Mouse (Mus musculus) CH12.LX (cell line): ENCODE results near the gene Zscan29. TPM values are rescaled to one million over a fixed set of nuclear protein-coding genes. Genes with fewer than 3 reads are reported as not detected.
A peak's percentile ranks its signal among the peaks of the same experiment; 100 is the strongest.

ENCODE experiments used
- DNase-seq: peaks from one replicate; pipeline ENCODE4 v3.0.0-alpha.2; 2013; ENCODE audit errors: extremely low read depth
- H3K27ac ChIP-seq: 2 replicates; pipeline ENCODE4 v1.5.1; 2012; ENCODE audit warnings: low read depth, mild to moderate bottlenecking, control low read depth, moderate library complexity; ENCODE audit not compliant: insufficient read depth
- H3K27me3 ChIP-seq: replicated peaks from 2 replicates; pipeline ENCODE3; 2012; ENCODE audit warnings: inconsistent platforms
- H3K36me3 ChIP-seq, 2 experiments: replicated peaks in 1 of 2; 2 replicates each; pipeline versions ENCODE3 to v1.6.1; 2012; ENCODE audit warnings: inconsistent platforms in 1 of 2, low read length in 1 of 2, mild to moderate bottlenecking in 1 of 2, mixed read lengths in 1 of 2, moderate library complexity in 1 of 2; ENCODE audit not compliant: control insufficient read depth in 1 of 2, insufficient read depth in 1 of 2
- H3K4me1 ChIP-seq, 2 experiments: 2 replicates each; pipeline ENCODE4 v1.6.1; 2012; ENCODE audit warnings: inconsistent platforms in 1 of 2, moderate library complexity in 1 of 2; ENCODE audit not compliant: insufficient read depth in 2 of 2, control insufficient read depth in 1 of 2
- H3K4me2 ChIP-seq: 2 replicates; pipeline ENCODE4 v1.6.1; 2012; ENCODE audit warnings: low read depth, mild to moderate bottlenecking, control low read depth; ENCODE audit not compliant: poor library complexity, insufficient read depth, severe bottlenecking
- H3K4me3 ChIP-seq, 3 experiments: fragments of 150-350 bp in 1 of 3; sonication (generic) in 1 of 3; replicated peaks in 1 of 3; 2 replicates each; pipeline versions ENCODE3 to v1.5.1; 2011 to 2012; ENCODE audit warnings: low read depth in 2 of 3, low read length in 2 of 3, mild to moderate bottlenecking in 2 of 3, moderate library complexity in 2 of 3, control low read depth in 1 of 3, improper control_type of control experiment in 1 of 3, inconsistent platforms in 1 of 3, mixed read lengths in 1 of 3; ENCODE audit not compliant: poor library complexity in 1 of 3
- H3K79me2 ChIP-seq: replicated peaks from 2 replicates; pipeline ENCODE4 v1.6.1; 2012; ENCODE audit warnings: mild to moderate bottlenecking, moderate library complexity; ENCODE audit not compliant: control insufficient read depth, poor library complexity, insufficient read depth, severe bottlenecking; ENCODE audit errors: extremely low read depth
- H3K9ac ChIP-seq: 2 replicates; pipeline ENCODE4 v1.6.1; 2012; ENCODE audit warnings: low read depth, mild to moderate bottlenecking, control low read depth, moderate library complexity; ENCODE audit not compliant: insufficient read depth
- H3K9me3 ChIP-seq: replicated peaks from 2 replicates; pipeline ENCODE3; 2012; ENCODE audit warnings: low read length, inconsistent platforms, mixed read lengths
- BHLHE40 ChIP-seq: IDR thresholded peaks from 2 replicates; pipeline ENCODE4 v1.6.1; 2011; ENCODE audit warnings: mild to moderate bottlenecking, low read depth, low read length, improper control_type of control experiment
- CHD1 ChIP-seq: IDR thresholded peaks from 2 replicates; pipeline ENCODE4 v1.6.1; 2012; ENCODE audit warnings: low read depth, low read length, improper control_type of control experiment, inconsistent platforms
- CHD2 ChIP-seq: IDR thresholded peaks from 2 replicates; pipeline ENCODE4 v1.6.1; 2011; ENCODE audit warnings: low read length, improper control_type of control experiment
- CTCF ChIP-seq, 2 experiments: IDR thresholded peaks in 1 of 2; conservative IDR thresholded peaks in 1 of 2; 2 replicates each; pipeline ENCODE4 v1.5.1; 2011 to 2012; ENCODE audit warnings: low read depth in 2 of 2, low read length in 2 of 2, improper control_type of control experiment in 1 of 2, inconsistent platforms in 1 of 2, mild to moderate bottlenecking in 1 of 2, moderate library complexity in 1 of 2
- E2F4 ChIP-seq: IDR thresholded peaks from 2 replicates; pipeline ENCODE4 v1.6.1; 2011; ENCODE audit warnings: low read depth, low read length, improper control_type of control experiment; ENCODE audit not compliant: insufficient replicate concordance
- ELF1 ChIP-seq: IDR thresholded peaks from 2 replicates; pipeline ENCODE4 v1.6.1; 2014; ENCODE audit warnings: low read depth, mild to moderate bottlenecking, inconsistent platforms, low read length, improper control_type of control experiment
- GABPA ChIP-seq: IDR thresholded peaks from 2 replicates; pipeline ENCODE4 v1.6.1; 2012; ENCODE audit warnings: low read depth, low read length, improper control_type of control experiment, inconsistent platforms; ENCODE audit not compliant: insufficient replicate concordance
- KAT2A ChIP-seq: IDR thresholded peaks from 2 replicates; pipeline ENCODE4 v1.6.1; 2012; ENCODE audit warnings: low read length, improper control_type of control experiment, inconsistent platforms; ENCODE audit not compliant: insufficient replicate concordance
- MAFK ChIP-seq: IDR thresholded peaks from 2 replicates; pipeline ENCODE4 v1.6.1; 2011; ENCODE audit warnings: low read length, improper control_type of control experiment; ENCODE audit not compliant: insufficient replicate concordance
- MAX ChIP-seq: IDR thresholded peaks from 2 replicates; pipeline ENCODE4 v1.6.1; 2011; ENCODE audit warnings: low read length, improper control_type of control experiment
- MEF2A ChIP-seq: IDR thresholded peaks from 2 replicates; pipeline ENCODE4 v1.6.1; 2014; ENCODE audit warnings: low read depth, mild to moderate bottlenecking, inconsistent platforms, low read length, improper control_type of control experiment, borderline replicate concordance
- MXI1 ChIP-seq: IDR thresholded peaks from 2 replicates; pipeline ENCODE4 v1.6.1; 2011; ENCODE audit warnings: mild to moderate bottlenecking, low read depth, low read length, improper control_type of control experiment
- NELFE ChIP-seq: IDR thresholded peaks from 2 replicates; pipeline ENCODE4 v1.6.1; 2011; ENCODE audit warnings: low read depth, low read length, improper control_type of control experiment
- PAX5 ChIP-seq: IDR thresholded peaks from 2 replicates; pipeline ENCODE4 v1.6.1; 2012; ENCODE audit warnings: low read length, inconsistent platforms, mixed read lengths
- POLR2AphosphoS2 ChIP-seq: IDR thresholded peaks from 2 replicates; pipeline ENCODE4 v1.6.1; 2011; ENCODE audit warnings: low read depth, low read length, improper control_type of control experiment
- RAD21 ChIP-seq: IDR thresholded peaks from 2 replicates; pipeline ENCODE4 v1.6.1; 2011; ENCODE audit warnings: low read depth, mild to moderate bottlenecking, low read length, improper control_type of control experiment, moderate library complexity
- RCOR1 ChIP-seq: conservative IDR thresholded peaks from 2 replicates; pipeline ENCODE4 v1.6.1; 2012; ENCODE audit warnings: low read depth, mild to moderate bottlenecking, inconsistent platforms, low read length, improper control_type of control experiment
- SMC3 ChIP-seq: IDR thresholded peaks from 2 replicates; pipeline ENCODE4 v1.6.1; 2011; ENCODE audit warnings: low read depth, low read length, improper control_type of control experiment
- TBP ChIP-seq: conservative IDR thresholded peaks from 2 replicates; pipeline ENCODE4 v1.6.1; 2011; ENCODE audit warnings: low read depth, low read length, improper control_type of control experiment
- TCF12 ChIP-seq: IDR thresholded peaks from 2 replicates; pipeline ENCODE4 v1.6.1; 2014; ENCODE audit warnings: low read depth, mild to moderate bottlenecking, inconsistent platforms, low read length, improper control_type of control experiment
- USF1 ChIP-seq: IDR thresholded peaks from 2 replicates; pipeline ENCODE4 v1.6.1; 2014; ENCODE audit warnings: low read depth, mild to moderate bottlenecking, inconsistent platforms, low read length, improper control_type of control experiment
- USF2 ChIP-seq: conservative IDR thresholded peaks from 2 replicates; pipeline ENCODE4 v1.6.1; 2011; ENCODE audit warnings: low read depth, low read length, improper control_type of control experiment
- dilution Hi-C: fragments of 300-500 bp; cut with MboI; formaldehyde crosslinking; loops from 2 replicates; pipeline ENCODE4 v1.14.3; 2020; ENCODE audit warnings: low sequenced_read_pairs; ENCODE audit not compliant: extremely low pct_unique_long_range_greater_than_20kb, extremely low pct_ligation_motif_present
- in situ Hi-C: fragments of 300-500 bp; cut with MboI; formaldehyde crosslinking; loops from 3 replicates; pipeline ENCODE4 v1.14.3; 2019; ENCODE audit warnings: low sequenced_read_pairs, low pct_ligation_motif_present, low pct_unique_long_range_greater_than_20kb, mixed read lengths
- polyA plus RNA-seq: library from polyadenylated mRNA; unstranded; fragments of >175 nt; gene quantifications from 2 replicates; pipeline ENCODE4 v1.2.1, GENCODE M21; 2012; ENCODE audit warnings: low read depth; ENCODE audit not compliant: insufficient read length
- total RNA-seq, 2 experiments: library from RNA; depleted of rRNA; stranded (reverse); fragments of 300-350 nt in 1 of 2; fragments of >200 nt in 1 of 2; gene quantifications; 2 replicates each; pipeline ENCODE4 v1.2.3; 2012 to 2014

Zscan29 gene
- total and polyA plus RNA-seq, 3 experiments, result 4.9 to 7.3 (median 6.8) TPM

DNA sequence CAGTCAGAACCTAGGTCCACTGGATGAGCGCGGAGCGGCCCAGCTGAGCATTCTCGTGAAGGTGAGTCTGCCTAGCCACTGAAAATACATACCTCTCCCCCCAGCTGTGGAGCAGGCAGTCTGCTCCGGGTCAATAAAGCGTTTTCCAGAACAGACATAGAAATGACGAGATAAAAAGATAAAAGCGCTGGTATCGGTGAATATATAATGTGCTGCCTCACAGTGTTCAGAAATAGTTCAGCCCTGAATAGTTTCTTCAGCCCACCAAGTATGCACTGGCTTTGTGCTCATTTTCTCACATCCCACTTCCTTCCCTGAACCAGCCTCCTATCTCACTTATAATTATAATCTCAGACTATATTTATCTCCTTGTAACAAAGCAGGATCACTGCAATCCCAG is 24.5 kb upstream of the Zscan29 start:
- Histone ChIP-seq H3K27ac (no peak overlapping the region), H3K36me3 (peaks cover 78 to 97% of the 10 kb centered on the region in 2 experiments), H3K9me3 (no peaks in the 10 kb centered on the region), H3K4me3 (no peak overlapping the region), H3K79me2 (0 out of 2 replicates have a peak, but pooled peaks cover 2% of the 10 kb centered on the region), H3K27me3 (no peaks in the 10 kb centered on the region), H3K4me1 (no peaks in the 10 kb centered on the region), H3K4me2 (no peak overlapping the region), H3K9ac (no peak overlapping the region)
- in situ Hi-C loops, result no loop called here
- DNase-seq, result no peak
- dilution Hi-C loops, result no loop called here
- no peak for TF ChIP-seq TCF12
- no peak for TF ChIP-seq RAD21

DNA sequence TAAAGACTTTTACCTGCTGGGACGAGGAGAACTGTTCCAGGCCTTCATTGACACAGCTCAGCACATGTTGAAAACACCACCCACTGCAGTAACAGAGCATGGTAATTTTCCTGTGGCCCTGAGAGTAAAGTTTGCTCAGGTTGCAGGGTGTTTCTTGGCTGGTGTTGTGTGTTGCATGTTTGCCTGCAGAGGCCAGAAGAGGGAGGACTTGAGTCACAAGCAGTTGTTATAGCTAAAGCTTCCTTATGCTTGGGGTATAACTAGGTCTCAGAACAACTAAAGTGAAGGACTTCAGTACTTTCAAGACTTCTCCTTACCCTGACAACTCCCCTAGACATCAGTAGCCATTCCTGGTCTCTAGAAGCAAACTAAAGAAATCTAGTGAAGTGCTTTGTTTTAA is 17.6 kb upstream of the Zscan29 start:
- Histone ChIP-seq H3K4me3 (no peak overlapping the region), H3K36me3 (peaks cover 68 to 92% of the 10 kb centered on the region in 2 experiments), H3K9ac (no peak overlapping the region), H3K4me1 (no peaks in the 10 kb centered on the region), H3K27me3 (no peaks in the 10 kb centered on the region), H3K27ac (no peak overlapping the region), H3K9me3 (no peaks in the 10 kb centered on the region), H3K79me2 (no peaks in the 10 kb centered on the region)
- in situ Hi-C loops, result no loop called here
- DNase-seq, result no peak
- TF ChIP-seq CTCF (conservative IDR thresholded peaks at IDR 0.05 in 1 of 2, IDR thresholded peaks at IDR 0.05 in 1 of 2; ENCODE audit: low read depth in 2 of 2, low read length in 2 of 2) (peak in 1 of 2 experiments; percentile 30; a peak in 1 of 4 replicates), MEF2A (no peak), SMC3 (peak; percentile 25; the same call in 1 of the 2 replicates), RCOR1 (no peak)
- TF ChIP-seq, all 38 proteins: peak for 2
- no peak overlapping the region for H3K4me2 ChIP-seq
- dilution Hi-C loops, result no loop called here

DNA sequence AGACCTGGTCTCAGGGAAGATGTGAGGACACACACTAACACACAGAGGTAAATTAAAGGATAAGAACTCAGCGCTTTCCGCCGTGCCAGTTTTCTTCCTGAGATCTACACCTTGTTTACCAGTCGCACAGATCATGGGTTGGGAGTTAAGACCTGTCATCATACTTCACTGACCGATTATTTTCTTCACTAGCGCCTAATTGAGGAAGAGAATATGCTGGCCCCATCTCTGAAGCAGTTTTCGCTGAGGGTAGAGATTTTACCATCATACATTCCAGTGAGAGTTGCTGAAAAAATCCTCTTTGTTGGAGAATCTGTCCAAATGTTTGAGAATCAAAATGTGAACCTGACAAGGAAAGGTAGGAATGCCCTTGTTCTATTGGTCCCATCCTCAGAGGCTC is 13.2 kb upstream of the Zscan29 start:
- DNase-seq, result no peak
- H3K27me3 ChIP-seq, result no peaks in the 10 kb centered on the region
- H3K79me2 ChIP-seq, result no peaks in the 10 kb centered on the region
- no peaks in the 10 kb centered on the region for H3K4me1 ChIP-seq
- no peak overlapping the region for H3K4me2 ChIP-seq
- no peak overlapping the region for H3K4me3 ChIP-seq
- no peak for TF ChIP-seq USF2
- TF ChIP-seq BHLHE40, result no peak
- TF ChIP-seq KAT2A, result no peak
- TF ChIP-seq E2F4, result no peak
- no peak for TF ChIP-seq CHD1
- no peak for TF ChIP-seq TBP
- no peak for TF ChIP-seq RAD21
- TF ChIP-seq GABPA, result no peak
- TF ChIP-seq POLR2AphosphoS2, result no peak
- no peak for TF ChIP-seq MAFK
- TF ChIP-seq NELFE, result no peak
- no peak for TF ChIP-seq USF1
- TF ChIP-seq ELF1, result no peak
- no peak for TF ChIP-seq CTCF (conservative IDR thresholded peaks at IDR 0.05 in 1 of 2, IDR thresholded peaks at IDR 0.05 in 1 of 2; ENCODE audit: low read depth in 2 of 2, low read length in 2 of 2)
- no peak for TF ChIP-seq CHD2
- TF ChIP-seq MAX, result no peak
- no peak for TF ChIP-seq MXI1
- no peak for TF ChIP-seq PAX5
- no peak for TF ChIP-seq SMC3
- peaks cover 47 to 79% of the 10 kb centered on the region in 2 experiments for H3K36me3 ChIP-seq
- dilution Hi-C loops, result no loop called here
- no peak overlapping the region for H3K9ac ChIP-seq
- no peaks in the 10 kb centered on the region for H3K9me3 ChIP-seq
- H3K27ac ChIP-seq, result no peak overlapping the region
- in situ Hi-C loops, result no loop called here
